Mouse (Mus musculus) intestine, postnatal 0 days (tissue): ENCODE results near the gene Herc1. TPM values are rescaled to one million over a fixed set of nuclear protein-coding genes. Genes with fewer than 3 reads are reported as not detected.

Source experiments
- ATAC-seq: fragments of 200-750 bp; cut with Nextera tagmentation; 2 replicates; pipeline ENCODE4 v1.8.0; 2017; ENCODE audit warnings: mild to moderate bottlenecking, moderate TSS enrichment, moderate library complexity
- H3K27ac ChIP-seq: fragments of 300-500 bp; sonication (generic); 2 replicates; pipeline ENCODE4 v1.5.1; 2014; ENCODE audit warnings: mild to moderate bottlenecking, low read depth, low read length, moderate library complexity
- H3K27me3 ChIP-seq: fragments of 300-500 bp; sonication (generic); replicated peaks from 2 replicates; pipeline ENCODE4 v1.6.1; 2014; ENCODE audit warnings: low read length, mixed read lengths; ENCODE audit not compliant: control insufficient read depth, insufficient read depth
- H3K36me3 ChIP-seq: fragments of 300-500 bp; sonication (generic); 2 replicates; pipeline ENCODE4 v1.6.1; 2014; ENCODE audit warnings: mild to moderate bottlenecking, moderate library complexity; ENCODE audit not compliant: control insufficient read depth, insufficient read depth
- H3K4me1 ChIP-seq: fragments of 300-500 bp; sonication (generic); replicated peaks from 2 replicates; pipeline ENCODE4 v1.6.1; 2014; ENCODE audit warnings: antibody characterized with exemption, low read length, mixed read lengths; ENCODE audit not compliant: control insufficient read depth, insufficient read depth
- H3K4me2 ChIP-seq: fragments of 300-500 bp; sonication (generic); replicated peaks from 2 replicates; pipeline ENCODE4 v1.6.1; 2014; ENCODE audit warnings: low read depth, mild to moderate bottlenecking, moderate library complexity
- H3K4me3 ChIP-seq: fragments of 300-500 bp; sonication (generic); 2 replicates; pipeline ENCODE4 v1.5.1; 2014; ENCODE audit warnings: low read depth, low read length
- H3K9ac ChIP-seq: fragments of 300-500 bp; sonication (generic); 2 replicates; pipeline ENCODE4 v1.6.1; 2014; ENCODE audit warnings: mild to moderate bottlenecking, low read depth, low read length
- H3K9me3 ChIP-seq: fragments of 300-500 bp; sonication (generic); 2 replicates; pipeline ENCODE4 v1.6.1; 2016; ENCODE audit warnings: mixed run types; ENCODE audit not compliant: control insufficient read depth
- CTCF ChIP-seq: sonication (generic); IDR thresholded peaks from 2 replicates; pipeline ENCODE4 v1.5.1; 2016; ENCODE audit warnings: low read depth, mild to moderate bottlenecking, control low read depth, antibody characterized with exemption, moderate library complexity
- WGBS: fragments of 180-500 bp; shearing (Covaris S2); extraction: QIAGEN DNeasy Blood & Tissue Kit; methylation state at CpG from one replicate; pipeline ENCODE4 v1.1.7; 2014; 5-methylcytosine and 5-hydroxymethylcytosine counted together
- polyA plus RNA-seq: library from polyadenylated mRNA; unstranded; fragments of >200 nt; fragmentation: Nextera tagmentation; extraction: Ambion mirVana; gene quantifications from 2 replicates; pipeline ENCODE4 v1.2.1, GENCODE M21; 2015

The Herc1 gene
- polyA plus RNA-seq, 1 experiment from 2014 or later = 7.2 TPM

DNA sequence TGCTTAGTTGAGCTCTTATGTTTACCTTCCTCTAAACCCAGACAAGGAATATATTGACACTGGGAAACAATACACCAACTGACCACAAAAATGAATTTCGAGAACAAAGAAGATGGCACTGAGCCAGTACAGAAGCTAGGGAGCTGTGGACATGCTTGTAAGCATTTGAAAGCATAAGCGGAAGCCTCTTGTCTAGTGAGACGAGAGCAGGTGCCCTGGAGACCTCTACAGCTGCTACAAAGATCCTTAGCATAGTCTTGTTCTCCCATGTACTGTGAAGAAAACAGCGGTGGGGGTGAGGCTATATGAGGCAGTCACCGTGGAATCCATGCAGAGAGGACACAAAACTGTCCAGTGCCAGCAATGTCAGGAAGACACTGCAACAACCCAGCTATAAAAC is 168.7 kb downstream of the Herc1 start:
- no peak for ATAC-seq
- Histone ChIP-seq H3K4me2 (no peak overlapping the region), H3K4me3 (no peak overlapping the region), H3K36me3 (peaks cover 58% of the 10 kb centered on the region), H3K4me1 (0 out of 2 replicates have a peak, but pooled peaks cover 5% of the 10 kb centered on the region), H3K9ac (no peak overlapping the region), H3K27me3 (no peaks in the 10 kb centered on the region), H3K9me3 (no peaks in the 10 kb centered on the region), H3K27ac (no peak overlapping the region)
- 70% methylated on average over 5 of the region's 5 CpGs for WGBS
- no peak for TF ChIP-seq CTCF

DNA sequence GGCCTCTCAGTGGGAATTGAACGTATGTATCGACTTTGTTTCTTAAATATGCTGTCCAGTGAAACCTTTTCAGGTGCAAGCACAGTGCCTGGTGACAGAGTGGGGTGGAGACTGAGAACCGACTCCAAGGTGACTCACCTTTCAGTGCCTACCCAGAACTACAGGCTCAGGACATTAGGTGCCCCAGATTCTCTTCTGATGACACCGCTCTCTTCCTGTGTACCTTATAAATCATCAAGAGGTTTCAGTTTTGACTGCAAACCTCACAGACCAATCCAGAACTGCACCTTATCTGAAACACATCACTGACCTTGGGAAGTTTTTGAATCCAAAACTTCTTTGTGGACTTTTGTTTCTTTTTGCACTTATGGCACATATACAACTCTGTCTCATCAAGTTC is 170.0 kb downstream of the Herc1 start:
- TF ChIP-seq CTCF = no peak
- Histone ChIP-seq H3K36me3 (peaks cover 69% of the 10 kb centered on the region), H3K27ac (peak overlapping the region; percentile 41; the same call in 1 of the 2 replicates), H3K9ac (no peak overlapping the region), H3K4me2 (no peak overlapping the region), H3K9me3 (no peaks in the 10 kb centered on the region), H3K27me3 (no peaks in the 10 kb centered on the region), H3K4me1 (no peaks in the 10 kb centered on the region), H3K4me3 (no peak overlapping the region)
- WGBS = 85% methylated on average over 4 of the region's 4 CpGs
- no peak for ATAC-seq

DNA sequence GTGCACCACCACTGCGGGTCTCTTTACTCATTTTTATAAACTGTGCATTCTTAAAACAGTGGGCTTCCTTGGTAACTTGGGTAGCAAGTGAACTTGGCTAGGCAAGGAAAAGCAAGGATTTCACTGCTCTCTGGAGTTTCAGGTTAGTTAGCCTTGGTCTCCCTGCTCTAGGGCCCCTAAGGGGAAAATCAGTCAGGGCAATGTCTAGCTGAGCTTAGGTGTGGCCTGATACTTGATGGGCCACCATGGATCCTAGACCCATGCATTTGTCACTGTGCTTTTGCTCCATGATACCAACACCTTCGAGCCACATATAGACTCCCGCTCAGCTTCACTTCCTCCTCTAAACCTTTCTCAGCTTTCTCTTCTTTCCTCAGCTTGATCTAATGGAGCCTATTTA is 171.3 kb downstream of the Herc1 start:
- TF ChIP-seq CTCF = no peak
- H3K9me3 ChIP-seq = no peaks in the 10 kb centered on the region
- 81% methylated on average over 3 of the region's 3 CpGs for WGBS
- no peak overlapping the region for H3K4me3 ChIP-seq
- no peaks in the 10 kb centered on the region for H3K4me1 ChIP-seq
- ATAC-seq = no peak
- no peak overlapping the region for H3K9ac ChIP-seq
- peaks cover 72% of the 10 kb centered on the region for H3K36me3 ChIP-seq
- H3K4me2 ChIP-seq = no peak overlapping the region
- peak overlapping the region; percentile 42 for H3K27ac ChIP-seq
- no peaks in the 10 kb centered on the region for H3K27me3 ChIP-seq

DNA sequence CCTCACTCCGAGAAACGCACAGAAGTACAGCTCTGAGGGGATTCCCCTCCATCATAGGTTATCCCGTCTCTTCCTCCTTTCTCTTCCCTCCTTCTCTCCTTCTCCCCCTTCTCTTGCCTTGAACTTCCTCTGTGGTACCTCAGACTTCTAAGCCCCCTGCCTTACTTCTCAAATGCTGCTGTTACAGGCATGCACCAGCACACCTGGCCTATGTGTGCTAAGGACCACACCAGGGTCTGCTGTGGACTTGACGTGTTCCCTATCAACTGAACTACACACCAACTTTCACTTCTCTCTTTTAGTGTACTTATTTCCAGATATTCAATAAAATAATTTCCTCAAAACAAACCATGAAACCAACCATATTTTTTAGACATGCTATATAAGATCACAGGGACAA is 192.5 kb downstream of the Herc1 start:
- no peaks in the 10 kb centered on the region for H3K4me1 ChIP-seq
- H3K9me3 ChIP-seq = no peaks in the 10 kb centered on the region
- H3K9ac ChIP-seq = no peak overlapping the region
- TF ChIP-seq CTCF = no peak
- H3K4me3 ChIP-seq = no peak overlapping the region
- ATAC-seq = no peak
- no peaks in the 10 kb centered on the region for H3K27me3 ChIP-seq
- H3K4me2 ChIP-seq = no peak overlapping the region
- WGBS = 76% methylated on average over 4 of the region's 4 CpGs
- no peak overlapping the region for H3K27ac ChIP-seq
- peaks cover 73% of the 10 kb centered on the region for H3K36me3 ChIP-seq

Other genes with a start within 250 kb of the Herc1 start
- 122 and 133 TPM in 2 replicates for gene Snx1, start 223.9 kb upstream of the Herc1 start, polyA plus RNA-seq
- gene Ciao2a, start 223.8 kb upstream of the Herc1 start, polyA plus RNA-seq = 201 and 207 TPM in 2 replicates
- 14.7 and 16.9 TPM in 2 replicates for gene Dapk2, start 192.2 kb upstream of the Herc1 start, polyA plus RNA-seq
- gene Fbxl22, start 164.1 kb downstream of the Herc1 start, polyA plus RNA-seq = 12.9 and 15.4 TPM in 2 replicates
- gene Usp3, start 242.7 kb downstream of the Herc1 start, polyA plus RNA-seq = 63.5 and 70.3 TPM in 2 replicates